Mouse (Mus musculus) neutrophil, adult 83 days (primary cell): ENCODE data around the gene Rab5if. TPM values are rescaled to one million over a fixed set of nuclear protein-coding genes. Genes with fewer than 3 reads are reported as not detected.

Source experiments
- total RNA-seq, 2 experiments: library from RNA; stranded (reverse); gene quantifications; one replicate each; pipeline ENCODE4 v1.2.4; 2023

Gene Rab5if
- total RNA-seq, result 100 to 1,000 TPM; 281 to 290 TPM

DNA sequence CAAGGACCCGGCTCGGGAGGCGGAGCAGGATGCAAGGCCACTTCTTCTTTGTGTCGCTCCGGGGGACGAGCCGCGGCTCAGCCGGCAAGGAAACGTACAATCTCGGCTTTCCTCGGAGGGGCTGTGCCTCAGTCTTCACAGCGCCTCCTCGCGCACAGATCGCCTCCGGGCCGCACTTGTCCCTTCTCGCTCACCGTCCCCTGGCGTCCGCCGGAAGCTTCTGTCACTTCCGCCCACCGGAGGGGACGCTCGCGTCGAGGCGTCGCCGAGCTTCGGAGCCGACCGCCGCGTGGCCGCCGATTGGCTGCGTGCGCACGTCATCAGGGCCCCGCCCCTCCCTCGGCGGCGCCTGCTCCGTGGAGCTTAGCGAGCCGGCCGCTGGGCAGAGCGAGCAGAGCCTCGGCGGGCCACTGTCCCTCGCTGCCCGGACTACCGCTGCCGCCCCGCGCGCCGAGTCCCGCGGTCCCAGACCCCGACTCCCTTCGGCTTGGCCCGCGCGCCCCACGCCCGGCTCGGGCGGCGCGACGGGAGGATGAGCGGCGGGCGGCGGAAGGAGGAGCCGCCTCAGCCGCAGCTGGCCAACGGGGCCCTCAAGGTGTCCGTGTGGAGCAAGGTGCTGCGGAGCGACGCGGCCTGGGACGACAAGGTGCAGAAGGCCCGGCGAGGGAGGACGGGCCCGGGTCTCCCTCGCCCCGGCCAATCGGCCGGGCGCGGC lies at the start of gene Rab5if:
Gene Rab5if, plus strand, starts transcription at position 357 of the 715 bp plus-strand sequence.

DNA sequence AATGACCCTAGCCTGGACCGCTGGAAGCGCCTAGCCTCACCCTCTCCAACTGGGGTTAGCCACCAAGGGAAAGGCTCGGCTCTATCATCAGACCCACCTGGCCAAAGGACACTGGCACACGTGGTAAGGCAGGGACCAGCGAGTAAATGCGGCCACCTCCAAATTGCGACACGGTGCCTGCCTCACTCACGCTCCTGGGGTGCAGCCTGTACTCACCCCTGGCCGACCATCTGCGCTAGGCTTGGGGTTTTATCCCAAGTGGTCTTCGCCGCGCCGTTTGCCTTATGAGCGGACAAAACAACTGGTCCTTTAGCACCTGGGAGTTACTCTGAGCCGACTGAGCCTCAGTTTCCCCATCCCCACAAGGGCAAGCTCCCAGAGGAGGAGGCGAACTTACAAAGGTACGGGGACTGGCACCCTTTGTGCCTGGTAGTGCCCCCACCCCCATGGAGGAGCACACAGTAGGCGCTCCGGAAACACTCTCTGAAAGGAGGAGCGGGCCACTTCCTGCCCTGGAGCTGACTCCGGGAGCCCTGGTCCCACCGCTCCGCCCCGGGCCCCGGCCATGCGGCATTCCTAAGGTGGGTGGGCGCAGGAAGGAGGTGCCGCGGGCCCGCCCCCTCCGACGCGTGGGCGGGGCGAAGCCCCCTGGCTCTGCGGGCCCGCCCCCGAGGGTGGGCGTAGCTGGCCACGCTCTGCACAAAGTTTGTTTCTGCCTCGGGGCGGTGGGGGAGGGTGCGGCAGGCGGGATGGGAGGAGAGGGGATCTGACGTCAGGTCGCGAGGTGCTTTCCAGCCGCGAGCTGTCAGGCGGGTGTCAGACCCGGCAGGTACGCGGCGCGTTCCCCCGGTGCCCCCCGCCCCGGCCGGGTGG lies 23.4 kb upstream of the Rab5if start, which contains the start of gene Tgif2:
Gene Tgif2, plus strand, starts transcription at position 689 of the 873 bp plus-strand sequence.

DNA sequence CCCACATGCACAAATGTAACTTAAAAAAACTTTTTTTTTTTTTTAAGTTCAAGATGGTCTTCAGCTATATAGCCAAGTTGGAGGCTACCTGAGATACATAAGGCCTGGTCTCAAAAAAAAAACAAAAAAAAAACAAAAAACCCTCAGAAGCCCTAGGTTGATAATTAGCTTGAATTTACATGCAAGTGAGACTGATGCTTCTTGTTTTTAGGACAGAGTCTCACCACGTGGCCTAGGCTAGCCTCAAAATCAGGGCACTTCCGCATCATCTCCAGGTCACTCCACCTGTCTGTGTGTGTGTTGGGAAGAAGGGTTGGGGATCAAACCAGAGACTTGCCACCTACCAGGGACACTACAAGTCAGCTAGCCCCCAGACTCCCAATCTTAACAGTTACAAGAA lies 5.1 kb upstream of the Rab5if start, which contains the start of gene 4930518I15Rik:
Gene 4930518I15Rik, minus strand, starts transcription at position 112 of the 400 bp plus-strand sequence.

DNA sequence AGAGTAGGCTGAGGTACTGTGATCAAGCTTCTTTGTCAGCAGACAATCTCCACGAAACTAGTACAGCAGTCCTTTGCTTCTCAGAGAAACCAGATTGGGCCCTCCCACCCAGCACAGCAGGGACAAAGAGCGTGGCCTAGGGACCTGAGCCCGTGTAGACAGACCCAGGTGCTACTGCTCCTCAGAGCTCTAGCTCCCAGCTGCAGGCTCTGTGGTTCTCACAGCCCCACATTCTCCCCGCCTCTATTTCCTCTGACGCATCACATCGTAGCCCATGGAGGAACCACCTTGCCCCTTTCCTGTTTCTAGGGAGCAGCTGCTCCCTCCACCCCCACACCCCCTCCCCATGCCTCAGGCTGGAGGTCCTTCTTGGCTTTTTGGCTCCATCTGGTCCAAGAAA lies 24.1 kb downstream of the Rab5if start, which contains the start of gene Sla2:
Gene Sla2, minus strand, starts transcription at position 176 of the 400 bp plus-strand sequence.

Other genes with a start within 250 kb of the Rab5if start
- gene Dlgap4, start 249.4 kb upstream of the Rab5if start, total RNA-seq, result 10 to 100 TPM; 65.3 to 76.8 TPM
- gene Myl9, start 87.7 kb upstream of the Rab5if start, total RNA-seq, result under 1 TPM in 1 of 2 experiments, not detected in 1; 0.46 TPM
- gene Tgif2, start 23.1 kb upstream of the Rab5if start, total RNA-seq, result 10 to 100 TPM in 1 of 2 experiments, 1 to 10 TPM in 1; 8.0 to 10.5 TPM
- gene 4930518I15Rik, start 5.2 kb upstream of the Rab5if start, total RNA-seq, result 1 to 10 TPM; 3.3 to 4.6 TPM
- gene Sla2, start 24.1 kb downstream of the Rab5if start, total RNA-seq, result under 1 TPM; 0.15 to 0.18 TPM
- gene Ndrg3, start 128.9 kb downstream of the Rab5if start, total RNA-seq, result 10 to 100 TPM; 13.0 to 19.5 TPM
- gene Dsn1, start 144.0 kb downstream of the Rab5if start, total RNA-seq, result 10 to 100 TPM; 24.9 to 31.4 TPM
- gene Soga1, start 216.1 kb downstream of the Rab5if start, total RNA-seq, result 1 to 10 TPM; 3.1 to 4.7 TPM
- gene Tldc2, start 223.9 kb downstream of the Rab5if start, total RNA-seq, result not detected